Mouse (Mus musculus): ENCODE measurements around the gene Efcab1.

Efcab1 gene

GRCm38 (mm10) chr16:14992461-14993107, 86.2 kb downstream of the Efcab1 start:
- DNase-seq (ENCODE audit: low spot score in 2 of 2), result no peak

GRCm38 (mm10) chr16:15014724-15015123, 108.3 kb downstream of the Efcab1 start:
- no peak for DNase-seq (ENCODE audit: low spot score in 2 of 2)

Measured in urinary bladder, postnatal 4 days (tissue).